Mouse (Mus musculus): ENCODE measurements around the gene Ica1. TPM values are rescaled to one million over a fixed set of nuclear protein-coding genes. Genes with fewer than 3 reads are reported as not detected.

The Ica1 gene
- total RNA-seq, 2 experiments from 2014 or later: 3.1 to 3.8 TPM

GRCm38 (mm10) chr6:8694636-8695514, 83.4 kb downstream of the Ica1 start:
- DNase-seq: no peak
- intact Hi-C loops (cut with DNase I; ENCODE audit: low total_unique reads): no loop called here

DNA sequence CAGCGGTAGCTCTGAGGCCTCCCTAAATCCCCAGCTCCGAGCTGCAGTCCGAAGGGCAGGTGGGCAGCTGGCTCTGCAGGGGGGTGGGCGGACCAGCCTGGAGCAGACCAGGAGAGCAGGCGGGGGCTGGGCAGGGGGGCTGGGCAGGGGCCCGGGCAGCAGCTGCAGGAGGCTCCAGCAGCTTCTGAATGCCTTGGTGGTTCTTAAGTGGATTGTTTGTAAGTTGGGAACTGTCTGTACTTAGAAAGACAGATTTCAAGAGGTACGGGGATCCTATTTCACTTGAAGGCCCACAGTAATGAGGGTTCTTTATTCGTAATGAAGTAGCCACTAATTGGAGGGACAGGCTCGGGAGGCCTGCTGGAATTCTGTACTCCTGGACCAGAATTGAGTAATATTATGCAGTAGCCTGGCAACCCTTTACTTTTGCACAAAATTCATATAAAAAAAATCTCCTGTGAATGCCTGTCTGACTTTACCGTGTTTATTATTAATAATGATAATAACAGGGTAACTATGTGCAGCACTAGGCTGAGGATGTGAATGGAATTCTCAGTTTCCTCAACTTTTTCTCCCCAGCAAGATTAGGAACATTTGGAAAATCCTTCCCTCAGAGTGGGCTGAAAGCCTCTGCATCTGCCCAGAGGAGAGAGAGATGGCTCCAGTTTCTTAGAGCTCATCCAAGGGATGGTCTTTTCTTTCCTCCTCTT, 84.2 kb downstream of the Ica1 start:
- no peak for DNase-seq
- intact Hi-C loops (cut with DNase I; ENCODE audit: low total_unique reads): no loop called here

DNA sequence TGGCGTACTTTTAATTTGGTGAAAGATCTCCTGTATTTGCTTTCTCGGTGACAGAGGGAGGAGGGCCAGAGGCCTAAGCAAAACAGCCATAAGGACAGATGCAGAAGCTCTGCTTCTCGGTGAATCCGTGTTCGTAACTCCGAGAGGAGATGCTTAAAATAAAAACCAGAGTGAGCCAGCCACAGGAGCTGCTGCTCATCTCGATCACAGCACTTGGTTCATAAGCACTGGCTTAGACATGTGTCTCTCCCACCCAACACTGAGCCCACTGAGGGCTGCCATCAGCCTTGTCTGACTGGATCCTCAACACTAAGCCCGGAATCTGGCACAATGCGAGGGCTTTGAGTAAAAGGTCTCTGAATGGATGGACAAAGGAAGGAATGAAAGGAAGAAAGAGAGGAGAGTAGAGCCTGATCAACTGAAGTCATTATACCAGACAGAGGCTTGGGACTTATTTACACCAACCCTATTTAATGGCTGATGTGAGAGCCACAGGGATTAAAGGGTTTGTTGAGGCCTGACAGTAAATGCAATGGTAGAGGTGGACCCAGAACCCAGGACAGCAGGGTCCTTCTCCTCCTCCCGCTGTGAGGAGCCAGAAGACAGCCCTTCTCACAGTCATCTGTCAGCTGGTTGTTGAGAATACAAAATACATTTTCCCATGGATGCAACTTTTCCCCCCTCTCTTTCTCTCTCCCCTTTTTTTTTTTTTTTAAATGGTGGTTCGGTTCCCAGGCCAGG, 85.0 kb downstream of the Ica1 start:
- intact Hi-C loops (cut with DNase I; ENCODE audit: low total_unique reads): no loop called here
- no peak for DNase-seq

- intact Hi-C loops (cut with DNase I; ENCODE audit: low total_unique reads): no loop called here
- DNase-seq: no peak
Measured at GRCm38 (mm10) chr6:8691199-8691975, 86.9 kb downstream of the Ica1 start.

GRCm38 (mm10) chr6:8690441-8690840, 87.8 kb downstream of the Ica1 start:
- no peak for DNase-seq
- intact Hi-C loops (cut with DNase I; ENCODE audit: low total_unique reads): no loop called here

DNA sequence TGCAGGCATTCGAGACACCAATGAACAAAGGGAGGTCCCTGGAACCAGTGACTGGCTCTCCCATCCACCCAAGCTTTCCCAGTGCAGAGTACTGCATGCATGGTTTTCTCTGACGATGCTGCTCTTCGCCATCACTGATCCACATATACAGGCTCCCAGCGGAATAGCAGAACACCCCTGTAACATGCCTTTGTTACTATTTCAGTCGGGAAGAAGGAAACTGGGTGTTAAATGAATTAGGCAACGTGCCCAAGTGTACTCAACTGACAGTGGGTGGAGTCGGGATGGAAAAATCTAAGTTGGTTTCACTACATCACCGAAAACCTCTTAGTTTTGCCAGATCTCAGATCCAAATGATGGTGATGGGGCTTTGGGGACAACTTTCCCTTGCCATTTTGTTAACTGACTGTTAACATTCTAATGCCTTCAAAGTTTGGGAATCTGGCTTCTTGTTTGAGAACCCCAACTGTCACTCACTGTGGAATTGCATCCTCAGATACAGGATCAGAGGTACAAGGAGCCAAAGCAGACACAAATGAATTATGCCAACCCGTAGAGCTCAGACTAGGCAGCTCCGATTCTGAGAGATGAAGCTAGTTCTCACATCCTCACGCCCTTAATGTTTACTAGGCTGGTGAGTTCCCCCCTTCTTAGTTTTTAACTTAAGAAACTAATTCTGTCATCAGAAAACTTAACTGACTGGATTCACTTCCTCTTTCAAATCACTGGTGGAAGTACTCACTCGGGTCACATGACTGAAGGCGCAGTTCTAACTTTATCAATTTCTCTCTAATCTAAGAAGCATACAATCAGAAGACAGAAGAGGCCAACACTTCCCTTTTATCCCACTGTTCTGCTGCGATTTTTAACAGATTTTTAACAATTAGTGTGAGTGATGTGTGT, 91.4 kb downstream of the Ica1 start:
- no peak for DNase-seq
- intact Hi-C loops (cut with DNase I; ENCODE audit: low total_unique reads): no loop called here

- DNase-seq: no peak
- intact Hi-C loops (cut with DNase I; ENCODE audit: low total_unique reads): no loop called here
Measured at GRCm38 (mm10) chr6:8683379-8683778, 94.9 kb downstream of the Ica1 start.

GRCm38 (mm10) chr6:8680931-8681330, 97.4 kb downstream of the Ica1 start:
- intact Hi-C loops (cut with DNase I; ENCODE audit: low total_unique reads): no loop called here
- no peak for DNase-seq

DNA sequence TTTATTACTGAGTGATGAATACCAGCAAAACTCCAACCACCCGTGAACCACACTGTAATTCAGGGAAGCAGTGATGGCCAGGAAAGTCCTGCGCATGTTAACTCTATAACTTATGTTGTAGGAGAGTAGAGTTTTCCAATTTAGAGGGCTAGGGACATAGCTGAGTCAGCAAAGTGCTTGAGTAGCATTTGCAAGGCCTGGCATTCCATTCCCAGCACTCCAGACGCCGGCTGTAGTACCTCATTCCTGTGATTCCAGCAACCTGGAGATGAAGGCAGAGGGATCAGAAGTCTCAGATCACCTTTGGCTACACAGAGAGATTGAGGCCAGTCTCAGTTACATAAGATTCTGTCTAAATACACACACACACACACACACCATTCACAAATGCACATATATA, 105.3 kb downstream of the Ica1 start:
- DNase-seq: no peak
- intact Hi-C loops (cut with DNase I; ENCODE audit: low total_unique reads): no loop called here

- intact Hi-C loops (cut with DNase I; ENCODE audit: low total_unique reads): no loop called here
- no peak for DNase-seq
Measured at GRCm38 (mm10) chr6:8669343-8669742, 108.9 kb downstream of the Ica1 start.

DNA sequence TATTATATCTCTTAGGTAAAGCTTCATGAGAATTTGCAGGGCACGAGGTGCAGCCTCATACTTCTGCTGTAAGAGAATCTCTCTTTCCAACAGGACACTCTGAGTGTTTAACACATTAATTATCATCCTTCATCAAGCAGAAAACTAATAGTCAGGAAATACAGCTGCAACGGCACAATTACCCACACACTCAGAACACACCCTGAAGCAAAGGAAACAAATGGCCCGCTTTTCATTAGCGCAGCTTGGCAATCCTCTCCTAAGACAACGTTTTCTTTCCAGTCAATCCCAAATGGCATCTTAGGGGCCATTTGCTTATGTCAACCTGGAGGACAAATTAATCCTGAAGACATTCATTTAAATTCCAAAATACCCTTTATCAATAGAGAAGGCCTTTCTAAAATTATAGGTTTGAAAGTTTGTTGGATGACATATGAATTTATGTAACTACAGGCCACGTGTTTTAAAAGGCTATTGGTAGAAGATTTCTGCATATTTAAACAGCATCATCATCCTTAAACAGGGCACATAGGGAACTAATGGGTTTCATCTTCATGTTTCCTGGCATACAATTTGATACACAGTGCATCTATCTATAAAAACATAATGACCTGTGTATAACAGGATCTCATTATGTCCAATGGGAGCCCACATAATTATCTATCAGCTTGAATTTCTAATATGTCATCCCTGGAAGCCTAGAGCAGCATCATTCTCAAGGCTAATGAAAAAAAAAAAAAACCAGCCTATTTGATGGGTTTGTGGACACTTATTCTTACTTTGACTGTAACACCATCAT, 110.1 kb downstream of the Ica1 start:
- DNase-seq: no peak
- intact Hi-C loops (cut with DNase I; ENCODE audit: low total_unique reads): no loop called here

DNA sequence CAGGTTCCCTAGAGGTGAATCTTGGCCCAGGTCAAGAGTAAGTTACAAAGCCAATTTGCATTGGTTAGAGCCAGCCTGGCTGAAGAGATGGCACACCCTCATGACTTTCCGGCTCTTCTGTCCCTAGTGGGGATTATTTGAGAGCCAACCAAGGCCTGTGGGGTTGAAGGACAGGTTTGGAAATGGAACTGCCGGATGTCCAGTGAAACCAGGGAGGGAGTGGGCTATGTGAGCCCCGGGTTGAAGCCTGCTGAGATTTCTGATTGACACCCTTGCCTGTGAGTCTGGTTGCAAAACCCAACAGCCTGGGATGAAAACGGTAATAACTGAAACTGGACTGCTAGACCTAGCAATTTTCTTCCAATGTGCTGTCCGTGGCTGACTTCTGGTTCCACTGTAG, 112.5 kb downstream of the Ica1 start:
- no peak for DNase-seq

DNA sequence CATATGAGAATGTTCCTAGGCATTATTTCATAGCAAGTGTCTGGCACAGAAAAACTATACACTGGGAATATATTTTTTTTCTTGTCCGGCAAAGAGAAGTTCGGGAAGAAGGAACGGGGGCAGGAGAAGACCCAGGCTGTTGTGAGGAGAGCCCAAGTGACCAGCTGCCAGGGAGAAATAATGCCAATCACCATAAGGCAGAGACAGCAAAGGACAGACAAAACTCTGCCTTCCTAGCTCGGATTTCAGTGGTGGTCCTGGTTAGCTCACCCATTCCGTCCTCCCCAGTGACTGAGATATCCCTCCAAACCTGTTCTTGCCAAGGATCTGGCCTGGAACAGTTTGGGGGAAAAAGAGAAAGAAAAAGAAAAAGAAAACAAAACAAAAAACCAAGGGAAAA, 113.3 kb downstream of the Ica1 start:
- no peak for DNase-seq
- intact Hi-C loops (cut with DNase I; ENCODE audit: low total_unique reads): no loop called here

More for the DNA sequence above, 112.5 kb downstream of the Ica1 start:
- intact Hi-C loops (cut with DNase I; ENCODE audit: low total_unique reads): no loop called here

- intact Hi-C loops (cut with DNase I; ENCODE audit: low total_unique reads): no loop called here
- no peak for DNase-seq
Measured at GRCm38 (mm10) chr6:8663092-8663740, 115.1 kb downstream of the Ica1 start.

DNA sequence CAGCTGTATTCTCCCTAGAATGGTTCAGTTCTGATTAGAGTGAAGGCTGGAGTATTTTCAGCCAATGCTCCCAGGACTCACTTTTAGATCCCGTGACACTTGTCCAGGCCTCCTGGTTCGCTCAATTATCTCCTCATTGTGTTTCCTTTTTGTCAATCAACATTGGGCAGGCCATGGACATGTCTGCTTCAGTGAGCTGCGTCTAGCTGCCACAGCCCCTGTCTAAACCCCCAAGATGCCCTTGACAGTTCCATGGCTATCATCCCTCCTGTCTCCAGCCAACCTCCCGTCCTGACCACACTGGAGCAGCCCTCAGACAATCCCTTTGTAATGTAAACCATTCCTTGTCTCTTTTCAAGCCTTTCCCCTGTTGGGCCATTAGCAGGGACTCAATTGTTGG, 116.9 kb downstream of the Ica1 start:
- no peak for DNase-seq
- intact Hi-C loops (cut with DNase I; ENCODE audit: low total_unique reads): no loop called here

DNA sequence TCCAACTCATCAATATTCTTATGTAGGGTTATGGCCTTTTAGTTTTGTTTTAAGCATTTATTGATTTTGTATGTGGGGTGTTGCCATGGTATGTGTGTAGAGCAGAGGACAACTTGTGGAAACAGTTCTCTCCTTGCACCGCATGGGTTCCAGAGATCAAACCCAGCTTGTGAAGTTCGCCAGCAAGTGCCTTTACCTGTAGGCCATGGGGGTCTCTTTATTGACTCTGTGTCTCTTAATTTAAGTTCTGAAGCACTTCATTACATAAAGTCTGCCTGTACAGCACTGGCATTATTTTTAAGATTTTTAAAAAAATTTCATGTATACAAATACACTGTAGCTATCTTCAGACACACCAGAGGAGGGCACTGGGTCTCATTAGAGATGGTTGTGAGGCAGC, 118.2 kb downstream of the Ica1 start:
- intact Hi-C loops (cut with DNase I; ENCODE audit: low total_unique reads): no loop called here
- no peak for DNase-seq

GRCm38 (mm10) chr6:8659194-8659959, 118.9 kb downstream of the Ica1 start:
- intact Hi-C loops (cut with DNase I; ENCODE audit: low total_unique reads): no loop called here
- DNase-seq: no peak

Data from gastrocnemius, postnatal 14 days (tissue).